ENCODE assay signal across 45 mouse cellular contexts in the genomic region with DNA sequence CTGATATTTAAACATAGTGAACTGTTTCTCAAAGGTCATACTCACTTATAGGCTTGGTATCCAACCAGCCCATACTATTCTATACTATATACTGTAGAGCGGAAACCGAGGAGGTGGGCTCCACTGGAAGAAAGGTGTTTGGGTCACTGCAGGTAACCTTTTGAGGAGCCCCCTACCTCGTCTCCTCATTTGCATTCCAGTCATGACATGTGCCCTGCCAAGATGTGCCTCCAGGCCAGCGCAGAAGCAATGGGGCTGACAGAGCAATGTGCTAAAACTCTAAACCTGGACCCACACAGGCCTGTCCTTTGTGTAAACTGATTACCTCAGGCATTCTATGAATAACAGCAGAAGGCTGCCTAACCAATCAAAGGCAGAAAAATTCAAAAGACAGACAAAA. TPM values are rescaled to one million over a fixed set of nuclear protein-coding genes. Genes with fewer than 3 reads are reported as not detected.
"Had no signal": no experiment of that assay in that cellular context is flagged by ENCODE, and none has a peak within 500 bp of the region (broad histone marks: within the 10 kb centered on the region; RNA-seq: fewer than 3 reads in every experiment).

No protein-coding gene starts in this region.

- H3K4me1 ChIP-seq: limb, embryonic 10.5 days; limb, embryonic 12.5 days; limb, embryonic 13.5 days; limb, embryonic 15.5 days; liver, embryonic 12.5 days; liver, embryonic 13.5 days; liver, embryonic 15.5 days; lung, embryonic 15.5 days; megakaryocyte, embryonic 14.5 days; midbrain, embryonic 10.5 days; midbrain, embryonic 12.5 days; midbrain, embryonic 13.5 days; midbrain, embryonic 15.5 days; neural tube, embryonic 12.5 days had no signal

- H3K27ac ChIP-seq: limb, embryonic 10.5 days; limb, embryonic 12.5 days; limb, embryonic 13.5 days; limb, embryonic 15.5 days; liver, embryonic 12.5 days; liver, embryonic 13.5 days; liver, embryonic 14.5 days; liver, embryonic 15.5 days; lung, embryonic 15.5 days; macrophage; midbrain, embryonic 10.5 days; midbrain, embryonic 12.5 days; midbrain, embryonic 13.5 days; midbrain, embryonic 15.5 days; neural tube, embryonic 12.5 days had no signal

- H3K4me3 ChIP-seq: limb, embryonic 10.5 days; limb, embryonic 12.5 days; limb, embryonic 13.5 days; limb, embryonic 15.5 days; liver, embryonic 12.5 days; liver, embryonic 13.5 days; liver, embryonic 15.5 days; lung, embryonic 15.5 days; megakaryocyte, embryonic 14.5 days; midbrain, embryonic 10.5 days; midbrain, embryonic 12.5 days; midbrain, embryonic 13.5 days; midbrain, embryonic 15.5 days; myocyte; neural tube, embryonic 12.5 days had no signal

- H3K36me3 ChIP-seq: limb, embryonic 10.5 days; limb, embryonic 12.5 days; limb, embryonic 13.5 days; limb, embryonic 15.5 days; liver, embryonic 12.5 days; liver, embryonic 13.5 days; liver, embryonic 15.5 days; lung, embryonic 15.5 days; midbrain, embryonic 10.5 days; midbrain, embryonic 12.5 days; midbrain, embryonic 13.5 days; midbrain, embryonic 15.5 days; neural tube, embryonic 12.5 days had no signal

- H3K9ac ChIP-seq: limb, embryonic 12.5 days; limb, embryonic 13.5 days; limb, embryonic 15.5 days; liver, embryonic 12.5 days; liver, embryonic 13.5 days; liver, embryonic 14.5 days; liver, embryonic 15.5 days; liver, postnatal 0 days; lung, embryonic 14.5 days; lung, embryonic 15.5 days; midbrain, embryonic 12.5 days; midbrain, embryonic 13.5 days; midbrain, embryonic 15.5 days; neural tube, embryonic 12.5 days had no signal

- DNase-seq: left cerebral cortex, postnatal 4 days; liver; liver, embryonic 13.5 days; liver, postnatal 0 days; lung, adult 18-20 months; lung, adult 2 months; lung, embryonic 14.5 days; lung, postnatal 10 days; lung, postnatal 14 days; lung, postnatal 36 days; lung, postnatal 4 days; midbrain, embryonic 14.5 days had no signal

- H3K27me3 ChIP-seq: limb, embryonic 12.5 days; limb, embryonic 15.5 days; liver, embryonic 13.5 days; lung, embryonic 15.5 days; midbrain, embryonic 12.5 days; midbrain, embryonic 15.5 days; neural tube, embryonic 12.5 days had no signal

- H3K9me3 ChIP-seq: limb, embryonic 15.5 days; lung, embryonic 15.5 days; midbrain, embryonic 15.5 days had no signal

RNA-seq across cellular contexts. Expression of a gene that starts 5.7 kb away (rescaled TPM):
- total RNA-seq: liver, adult 2 months; megakaryocyte progenitor cell, adult 5-6 weeks; megakaryocyte, adult 5-6 weeks; megakaryocyte-erythroid progenitor cell, adult 5-6 weeks had no signal
- polyA plus RNA-seq: limb, embryonic 15.5 days; liver, adult 2 months; liver, embryonic 11.5 days; liver, embryonic 12.5 days; liver, embryonic 13.5 days; liver, embryonic 14.5 days; liver, embryonic 15.5 days; liver, embryonic 16.5 days; liver, postnatal 0 days; macrophage had no signal

RNA-seq across cellular contexts. Expression of a gene that starts 31.8 kb away (rescaled TPM):
- total RNA-seq: left cerebral cortex, postnatal 25 days; left cerebral cortex, postnatal 36 days; liver, adult 2 months; megakaryocyte progenitor cell, adult 5-6 weeks; megakaryocyte, adult 5-6 weeks; megakaryocyte-erythroid progenitor cell, adult 5-6 weeks; midbrain, postnatal 0 days; monocyte, adult 5-6 weeks had no signal
- polyA plus RNA-seq: limb, embryonic 10.5 days; limb, embryonic 11.5 days; limb, embryonic 12.5 days; limb, embryonic 13.5 days; limb, embryonic 14.5 days; limb, embryonic 15.5 days; liver, adult 2 months; liver, embryonic 11.5 days; liver, embryonic 12.5 days; liver, embryonic 13.5 days; liver, embryonic 14.5 days; liver, embryonic 15.5 days; liver, embryonic 16.5 days; liver, postnatal 0 days; lung, adult 2 months; lung, embryonic 14.5 days; lung, embryonic 15.5 days; lung, embryonic 16.5 days; lung, postnatal 0 days; macrophage; midbrain, embryonic 10.5 days; midbrain, embryonic 11.5 days; midbrain, embryonic 12.5 days; midbrain, embryonic 13.5 days; midbrain, embryonic 14.5 days; midbrain, embryonic 15.5 days; midbrain, embryonic 16.5 days; myocyte; neural tube, embryonic 11.5 days; neural tube, embryonic 12.5 days had no signal
